ENCODE assay signal across 21 mouse cellular contexts in genomic region chr5:89088462-89088861, GRCm38 (mm10).
A peak's percentile ranks its signal among the peaks of the same experiment; 100 is the strongest.
DNase-seq lines count a peak whose midpoint lies in the region; ATAC-seq and TF ChIP-seq lines count a peak whose summit lies in the region.
"Had no signal": no experiment of that assay in that cellular context is flagged by ENCODE, and none has a peak within 500 bp of the region (broad histone marks: within the 10 kb centered on the region; RNA-seq: fewer than 3 reads in every experiment).

No protein-coding gene starts in this region.

- no peaks in the 10 kb centered on the region for H3K9me3 ChIP-seq in heart, embryonic 11.5 days (replicated peaks; ENCODE audit: control insufficient read depth, low read length)
- H3K9me3 ChIP-seq in forebrain, embryonic 16.5 days (ENCODE audit: control insufficient read depth, low read length): no peaks in the 10 kb centered on the region
- H3K9me3 ChIP-seq in limb, embryonic 10.5 days (replicated peaks): no peaks in the 10 kb centered on the region
- H3K9me3 ChIP-seq: embryonic facial prominence, embryonic 12.5 days; heart, embryonic 12.5 days; intestine, embryonic 15.5 days had no signal

- no peak overlapping the region for H3K4me2 ChIP-seq in heart, embryonic 11.5 days
- peak overlapping the region; percentile 18 for H3K4me2 ChIP-seq in forebrain, embryonic 16.5 days (ENCODE audit: low read length)
- H3K4me2 ChIP-seq: embryonic facial prominence, embryonic 12.5 days; heart, embryonic 12.5 days; intestine, embryonic 15.5 days had no signal

- no peaks in the 10 kb centered on the region for H3K36me3 ChIP-seq in heart, embryonic 11.5 days (ENCODE audit: control insufficient read depth, insufficient read depth, low read length)
- no peaks in the 10 kb centered on the region for H3K36me3 ChIP-seq in forebrain, embryonic 16.5 days (ENCODE audit: control insufficient read depth, insufficient read depth)
- no peaks in the 10 kb centered on the region for H3K36me3 ChIP-seq in thymus, adult 2 months (ENCODE audit: control insufficient read depth, insufficient read depth, low read length)
- H3K36me3 ChIP-seq in limb, embryonic 10.5 days: no peaks in the 10 kb centered on the region
- H3K36me3 ChIP-seq: embryonic facial prominence, embryonic 12.5 days; heart, embryonic 12.5 days; intestine, embryonic 15.5 days had no signal

- H3K4me3 ChIP-seq in heart, embryonic 11.5 days (ENCODE audit: low read depth, low read length): no peak overlapping the region
- H3K4me3 ChIP-seq in forebrain, embryonic 16.5 days (replicated peaks; ENCODE audit: low read length): no peak overlapping the region
- H3K4me3 ChIP-seq in thymus, adult 2 months (ENCODE audit: control insufficient read depth, insufficient read depth, low read length): no peak overlapping the region
- no peak overlapping the region for H3K4me3 ChIP-seq in limb, embryonic 10.5 days
- H3K4me3 ChIP-seq: embryonic facial prominence, embryonic 12.5 days; heart, embryonic 12.5 days; intestine, embryonic 15.5 days had no signal

- H3K9ac ChIP-seq in heart, embryonic 11.5 days (ENCODE audit: low read depth, low read length): no peak overlapping the region
- H3K9ac ChIP-seq in forebrain, embryonic 16.5 days (replicated peaks; ENCODE audit: low read depth, low read length): no peak overlapping the region
- H3K9ac ChIP-seq: embryonic facial prominence, embryonic 12.5 days; heart, embryonic 12.5 days; intestine, embryonic 15.5 days had no signal

- H3K27me3 ChIP-seq in heart, embryonic 11.5 days (ENCODE audit: control insufficient read depth, insufficient read depth, low read length): no peaks in the 10 kb centered on the region
- no peaks in the 10 kb centered on the region for H3K27me3 ChIP-seq in forebrain, embryonic 16.5 days (replicated peaks; ENCODE audit: control insufficient read depth, insufficient read depth, low read length)
- H3K27me3 ChIP-seq in thymus, adult 2 months (ENCODE audit: control insufficient read depth, insufficient read depth, low read length): no peaks in the 10 kb centered on the region
- no peaks in the 10 kb centered on the region for H3K27me3 ChIP-seq in limb, embryonic 10.5 days (ENCODE audit: low read depth, poor library complexity, severe bottlenecking)
- H3K27me3 ChIP-seq: embryonic facial prominence, embryonic 12.5 days; heart, embryonic 12.5 days; intestine, embryonic 15.5 days had no signal

- ATAC-seq in heart, embryonic 11.5 days (replicated peaks; ENCODE audit: insufficient number of reproducible peaks, low FRiP score, low TSS enrichment): no peak
- ATAC-seq in forebrain, embryonic 16.5 days: peak; percentile 75
- ATAC-seq: CD4-positive, CD25-positive, alpha-beta regulatory T cell, adult 4 months; intestine, embryonic 15.5 days had no signal

- WGBS in heart, embryonic 11.5 days (ENCODE audit: insufficient replicate concordance): 81% methylated on average over 11 of the region's 11 CpGs
- WGBS in forebrain, embryonic 16.5 days: 41% methylated on average over 11 of the region's 11 CpGs
- WGBS in thymus, adult 2 months: 91% methylated on average over 11 of the region's 11 CpGs
- WGBS in limb, embryonic 10.5 days: 89% methylated on average over 11 of the region's 11 CpGs

- no peak for TF ChIP-seq CTCF in brain, embryonic 14.5 days (IDR thresholded peaks at IDR 0.05; ENCODE audit: borderline replicate concordance, extremely low read depth, insufficient read depth, insufficient read length)
- no peak for TF ChIP-seq CTCF in thymus, adult 2 months (IDR thresholded peaks at IDR 0.05; ENCODE audit: borderline replicate concordance, control insufficient read depth, extremely low read depth, insufficient read depth, low read length, poor library complexity)

- H3K27ac ChIP-seq in heart, embryonic 11.5 days (ENCODE audit: low read depth, low read length): no peak overlapping the region
- H3K27ac ChIP-seq in forebrain, embryonic 16.5 days (ENCODE audit: low read length): no peak overlapping the region; the same call in 1 of the 2 replicates
- no peak overlapping the region for H3K27ac ChIP-seq in thymus, adult 2 months (ENCODE audit: control insufficient read depth, insufficient read depth, low read length)
- H3K27ac ChIP-seq in limb, embryonic 10.5 days: no peak overlapping the region
- H3K27ac ChIP-seq: embryonic facial prominence, embryonic 12.5 days; intestine, embryonic 15.5 days; macrophage had no signal

- peak; percentile 76 for DNase-seq in heart, adult 11 months
- peak; percentile 7 for DNase-seq in lung, postnatal 10 days
- no peak for DNase-seq in lung, postnatal 14 days
- DNase-seq in brain, embryonic 14.5 days (ENCODE audit: low read depth): peak; percentile 40
- no peak for DNase-seq in thymus, adult 2 months
- DNase-seq in limb, embryonic 10.5 days (ENCODE audit: low spot score): no peak
- DNase-seq: adrenal gland, postnatal 25 days; cerebellum, adult 11-12 months; gastrocnemius, postnatal 25 days; heart, postnatal 36 days; liver; lung, adult 18-20 months; midbrain, embryonic 14.5 days; thymus, postnatal 36 days had no signal

- no peak for TF ChIP-seq POLR2A in brain, embryonic 14.5 days (IDR thresholded peaks at IDR 0.05; ENCODE audit: borderline replicate concordance, extremely low read depth, insufficient read depth, insufficient read length, poor library complexity, severe bottlenecking)
- no peak for TF ChIP-seq POLR2A in thymus, adult 2 months (IDR thresholded peaks at IDR 0.05; ENCODE audit: control insufficient read depth, extremely low read depth, insufficient read depth, low read length, poor library complexity)

- H3K4me1 ChIP-seq in heart, embryonic 11.5 days (ENCODE audit: control insufficient read depth, insufficient read depth, low read length): no peaks in the 10 kb centered on the region
- H3K4me1 ChIP-seq in forebrain, embryonic 16.5 days (replicated peaks; ENCODE audit: control insufficient read depth, insufficient read depth, low read length): peaks cover 5% of the 10 kb centered on the region; the same call in 1 of the 2 replicates
- H3K4me1 ChIP-seq in thymus, adult 2 months (replicated peaks; ENCODE audit: control insufficient read depth, insufficient read depth, low read length): no peaks in the 10 kb centered on the region
- no peaks in the 10 kb centered on the region for H3K4me1 ChIP-seq in limb, embryonic 10.5 days
- H3K4me1 ChIP-seq: embryonic facial prominence, embryonic 12.5 days; heart, embryonic 12.5 days; intestine, embryonic 15.5 days had no signal

Comparison
In these comparisons a context has a peak if more than half of its experiments do, and no peak if none do; other contexts are left out.
1. DNase-seq: peak in heart, adult 11 months (single experiment), lung, postnatal 10 days (single experiment) and brain, embryonic 14.5 days (single experiment); none in lung, postnatal 14 days (single experiment), thymus, adult 2 months (single experiment) and limb, embryonic 10.5 days (single experiment).